Mouse (Mus musculus): ENCODE data around the gene Zfp281. TPM values are rescaled to one million over a fixed set of nuclear protein-coding genes. Genes with fewer than 3 reads are reported as not detected.

Zfp281 gene
- polyA plus RNA-seq, 1 experiment: not detected

DNA sequence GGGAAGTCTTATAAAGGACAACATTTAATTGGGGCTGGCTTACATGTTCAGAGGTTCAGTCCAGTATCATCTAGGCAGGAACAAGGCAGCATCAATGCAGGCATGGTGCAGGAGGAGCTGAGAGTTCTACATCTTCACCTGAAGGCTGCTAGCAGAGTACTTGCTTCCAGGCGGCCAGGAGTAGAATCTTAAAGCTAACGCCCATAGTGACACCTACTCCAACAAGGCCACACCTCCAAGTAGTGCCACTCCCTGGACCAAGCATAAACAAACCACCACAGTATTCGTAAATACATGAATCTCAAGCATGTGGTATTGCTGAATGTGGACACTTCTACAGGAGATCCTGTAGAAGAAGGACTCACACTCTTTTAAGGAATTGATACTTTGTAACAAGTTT, 18.0 kb downstream of the Zfp281 start:
- Histone ChIP-seq H3K4me3 (ENCODE audit: insufficient read depth, low read depth, low read length) (no peak overlapping the region), H3K27ac (ENCODE audit: insufficient read depth, low read depth, low read length) (no peak overlapping the region), H3K4me1 (ENCODE audit: control insufficient read depth, insufficient read depth, low read length) (0 out of 2 replicates have a peak, but pooled peaks cover 2% of the 10 kb centered on the region)
- TF ChIP-seq CTCF (IDR thresholded peaks at IDR 0.05; ENCODE audit: insufficient read depth, low read depth, low read length) (no peak), POLR2A (IDR thresholded peaks at IDR 0.05; ENCODE audit: insufficient read depth, low read depth, low read length) (no peak)
- 91% methylated on average over 3 of the region's 3 CpGs for WGBS

DNA sequence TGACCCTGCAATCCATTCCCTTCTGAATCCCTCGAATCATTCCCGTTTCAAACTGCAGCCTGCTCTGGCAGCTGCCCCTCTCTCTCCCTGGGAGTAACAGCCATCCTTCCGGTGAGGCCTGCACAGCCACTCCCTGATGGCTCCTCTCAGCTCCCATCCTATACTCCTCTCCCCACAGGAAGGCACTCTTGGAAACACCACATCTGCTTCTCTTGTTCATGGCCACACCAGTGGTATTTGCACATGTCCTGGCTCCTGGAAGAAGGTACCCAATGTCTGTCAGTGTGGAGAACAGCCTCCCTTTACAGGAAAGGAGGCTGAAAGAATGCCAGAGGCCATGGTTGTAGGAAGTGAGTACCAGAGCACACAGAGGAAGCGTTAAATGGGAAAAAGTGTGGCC, 19.8 kb downstream of the Zfp281 start:
- TF ChIP-seq POLR2A (IDR thresholded peaks at IDR 0.05; ENCODE audit: insufficient read depth, low read depth, low read length) (no peak), CTCF (IDR thresholded peaks at IDR 0.05; ENCODE audit: insufficient read depth, low read depth, low read length) (no peak)
- H3K27ac ChIP-seq (ENCODE audit: insufficient read depth, low read depth, low read length): no peak overlapping the region
- no peak overlapping the region for H3K4me3 ChIP-seq (ENCODE audit: insufficient read depth, low read depth, low read length)
- 72% methylated on average over 4 of the region's 4 CpGs for WGBS
- no peaks in the 10 kb centered on the region for H3K4me1 ChIP-seq (ENCODE audit: control insufficient read depth, insufficient read depth, low read length)

DNA sequence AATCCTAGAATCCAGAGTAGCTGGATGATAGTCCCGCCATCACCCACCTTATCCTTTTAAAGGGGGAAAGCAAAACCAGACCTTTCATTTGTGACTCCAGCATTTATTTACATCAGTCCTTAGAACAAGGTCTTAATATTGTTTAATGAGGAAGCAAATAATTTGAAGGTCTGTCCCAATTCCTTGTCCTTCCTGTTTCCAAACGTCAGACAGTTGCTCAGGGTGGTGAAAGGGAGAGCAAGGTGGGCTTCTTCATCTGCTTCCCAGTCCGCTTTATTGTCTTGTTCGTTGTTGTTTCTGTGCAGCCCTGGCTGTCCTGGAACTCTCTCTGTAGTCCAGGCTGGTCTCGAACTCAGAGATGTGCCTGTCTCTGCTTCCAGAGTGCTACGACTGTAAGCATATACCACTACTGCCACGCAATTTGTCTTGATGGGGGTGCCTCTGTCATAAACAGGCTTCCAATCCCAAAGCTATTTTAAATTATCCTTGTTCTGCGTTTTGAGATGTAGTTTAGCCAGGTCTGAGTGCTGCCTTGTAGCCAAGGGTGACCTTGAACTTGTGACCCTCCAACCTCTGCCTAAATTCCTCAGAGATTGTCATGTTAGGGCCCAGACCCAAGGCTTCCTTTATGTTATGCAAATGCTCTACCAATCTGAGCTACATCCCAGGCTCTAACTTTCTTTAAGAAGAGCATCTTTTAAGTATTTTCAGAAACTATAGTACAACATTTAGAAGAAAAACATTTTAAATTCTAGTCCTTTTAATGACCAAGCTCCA, 21.3 kb downstream of the Zfp281 start:
- Histone ChIP-seq H3K4me1 (ENCODE audit: control insufficient read depth, insufficient read depth, low read length) (no peaks in the 10 kb centered on the region), H3K4me3 (ENCODE audit: insufficient read depth, low read depth, low read length) (no peak overlapping the region), H3K27ac (ENCODE audit: insufficient read depth, low read depth, low read length) (no peak overlapping the region)
- 93% methylated on average over 8 of the region's 8 CpGs for WGBS
- TF ChIP-seq POLR2A (IDR thresholded peaks at IDR 0.05; ENCODE audit: insufficient read depth, low read depth, low read length) (no peak), CTCF (IDR thresholded peaks at IDR 0.05; ENCODE audit: insufficient read depth, low read depth, low read length) (no peak)

DNA sequence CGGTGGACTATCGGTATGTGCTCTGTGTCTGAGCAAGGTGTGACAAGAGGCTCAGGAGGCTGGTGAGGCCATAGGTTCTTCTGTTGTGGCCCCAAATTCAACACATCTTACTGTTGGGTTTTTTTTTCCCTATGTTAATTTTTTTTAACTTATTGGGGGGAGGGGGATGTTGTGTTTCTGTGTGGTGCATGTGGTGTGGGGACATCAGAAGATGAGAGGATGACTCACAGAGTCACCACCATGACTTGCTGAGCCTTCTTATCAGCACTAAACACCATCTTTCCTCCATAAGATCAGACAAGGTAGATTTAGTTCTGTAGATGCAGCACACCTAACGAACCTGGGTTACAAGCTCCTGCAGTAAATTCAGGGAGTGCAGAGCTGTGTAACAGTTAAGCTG, 27.4 kb downstream of the Zfp281 start:
- 87% methylated on average over 3 of the region's 3 CpGs for WGBS
- Histone ChIP-seq H3K4me1 (ENCODE audit: control insufficient read depth, insufficient read depth, low read length) (no peaks in the 10 kb centered on the region), H3K27ac (ENCODE audit: insufficient read depth, low read depth, low read length) (no peak overlapping the region), H3K4me3 (ENCODE audit: insufficient read depth, low read depth, low read length) (no peak overlapping the region)
- TF ChIP-seq POLR2A (IDR thresholded peaks at IDR 0.05; ENCODE audit: insufficient read depth, low read depth, low read length) (no peak), CTCF (IDR thresholded peaks at IDR 0.05; ENCODE audit: insufficient read depth, low read depth, low read length) (no peak)

DNA sequence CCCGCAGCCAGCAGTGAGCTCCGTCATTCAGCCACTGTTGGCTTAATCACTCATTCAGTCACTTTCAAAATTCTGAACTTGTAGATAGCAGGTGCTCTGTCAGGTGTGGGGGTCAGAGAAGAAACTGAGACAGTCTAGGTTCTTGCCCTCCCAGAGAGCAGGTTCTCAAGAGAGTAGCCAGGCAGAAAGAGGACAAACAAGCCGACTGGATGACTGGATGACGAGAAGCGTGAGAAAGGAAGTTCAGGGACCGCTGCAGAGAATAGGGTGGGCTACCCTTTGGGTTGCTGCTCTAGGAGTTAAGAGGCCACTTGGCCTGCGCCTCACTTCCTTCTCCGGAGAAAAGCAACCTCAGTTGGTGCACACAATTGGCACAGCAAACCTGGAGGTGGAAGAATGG, 28.8 kb downstream of the Zfp281 start:
- 88% methylated on average over 8 of the region's 8 CpGs for WGBS
- TF ChIP-seq POLR2A (IDR thresholded peaks at IDR 0.05; ENCODE audit: insufficient read depth, low read depth, low read length): no peak
- no peak for TF ChIP-seq CTCF (IDR thresholded peaks at IDR 0.05; ENCODE audit: insufficient read depth, low read depth, low read length)
- Histone ChIP-seq H3K4me1 (ENCODE audit: control insufficient read depth, insufficient read depth, low read length) (no peaks in the 10 kb centered on the region), H3K4me3 (ENCODE audit: insufficient read depth, low read depth, low read length) (no peak overlapping the region), H3K27ac (ENCODE audit: insufficient read depth, low read depth, low read length) (no peak overlapping the region)

DNA sequence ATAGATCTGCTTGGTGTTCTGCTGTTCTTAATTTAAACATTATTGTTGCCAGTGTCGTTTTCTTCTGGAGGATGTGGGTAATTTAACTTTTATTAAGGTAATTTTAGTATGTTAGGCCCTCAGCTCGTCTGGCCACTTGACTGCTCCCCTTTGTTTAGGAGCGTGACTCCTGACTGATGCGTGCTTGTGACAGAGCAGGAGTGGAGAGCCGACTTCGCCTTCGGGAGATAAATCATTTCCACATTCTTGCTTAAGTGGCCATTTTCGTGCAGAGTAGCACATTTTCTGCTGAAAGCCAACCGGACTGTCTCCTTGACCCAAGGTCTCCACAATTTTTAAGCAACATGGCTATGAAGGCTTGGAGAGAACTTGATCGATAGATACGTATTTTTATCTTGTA, 29.7 kb downstream of the Zfp281 start:
- no peak for TF ChIP-seq CTCF (IDR thresholded peaks at IDR 0.05; ENCODE audit: insufficient read depth, low read depth, low read length)
- TF ChIP-seq POLR2A (IDR thresholded peaks at IDR 0.05; ENCODE audit: insufficient read depth, low read depth, low read length): no peak
- Histone ChIP-seq H3K4me1 (ENCODE audit: control insufficient read depth, insufficient read depth, low read length) (no peaks in the 10 kb centered on the region), H3K27ac (ENCODE audit: insufficient read depth, low read depth, low read length) (no peak overlapping the region), H3K4me3 (ENCODE audit: insufficient read depth, low read depth, low read length) (no peak overlapping the region)
- WGBS: 84% methylated on average over 11 of the region's 11 CpGs

DNA sequence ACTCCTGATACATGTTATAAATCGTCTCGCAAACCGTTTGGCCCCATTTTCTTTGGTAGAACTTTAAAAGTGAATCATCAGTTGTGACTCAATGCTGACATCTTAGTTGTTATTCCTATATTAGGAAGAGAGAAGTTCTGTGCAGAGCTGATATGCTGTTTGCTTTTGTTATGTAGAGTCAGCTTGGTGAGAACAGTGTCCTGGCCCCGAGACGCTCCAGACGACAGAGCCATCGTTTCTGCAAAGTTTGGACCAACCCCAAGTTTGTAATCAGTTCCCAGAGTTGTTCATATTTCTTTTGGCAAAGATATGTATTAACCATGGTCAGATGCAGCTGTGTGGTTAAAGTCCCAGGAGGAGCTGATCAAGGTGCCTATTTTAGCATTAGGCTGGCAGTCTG, 31.9 kb downstream of the Zfp281 start:
- no peak for TF ChIP-seq CTCF (IDR thresholded peaks at IDR 0.05; ENCODE audit: insufficient read depth, low read depth, low read length)
- TF ChIP-seq POLR2A (IDR thresholded peaks at IDR 0.05; ENCODE audit: insufficient read depth, low read depth, low read length): no peak
- Histone ChIP-seq H3K4me1 (ENCODE audit: control insufficient read depth, insufficient read depth, low read length) (peaks cover 5% of the 10 kb centered on the region; the same call in 1 of the 2 replicates), H3K27ac (ENCODE audit: insufficient read depth, low read depth, low read length) (no peak overlapping the region), H3K4me3 (ENCODE audit: insufficient read depth, low read depth, low read length) (no peak overlapping the region)
- 38% methylated on average over 7 of the region's 7 CpGs for WGBS

DNA sequence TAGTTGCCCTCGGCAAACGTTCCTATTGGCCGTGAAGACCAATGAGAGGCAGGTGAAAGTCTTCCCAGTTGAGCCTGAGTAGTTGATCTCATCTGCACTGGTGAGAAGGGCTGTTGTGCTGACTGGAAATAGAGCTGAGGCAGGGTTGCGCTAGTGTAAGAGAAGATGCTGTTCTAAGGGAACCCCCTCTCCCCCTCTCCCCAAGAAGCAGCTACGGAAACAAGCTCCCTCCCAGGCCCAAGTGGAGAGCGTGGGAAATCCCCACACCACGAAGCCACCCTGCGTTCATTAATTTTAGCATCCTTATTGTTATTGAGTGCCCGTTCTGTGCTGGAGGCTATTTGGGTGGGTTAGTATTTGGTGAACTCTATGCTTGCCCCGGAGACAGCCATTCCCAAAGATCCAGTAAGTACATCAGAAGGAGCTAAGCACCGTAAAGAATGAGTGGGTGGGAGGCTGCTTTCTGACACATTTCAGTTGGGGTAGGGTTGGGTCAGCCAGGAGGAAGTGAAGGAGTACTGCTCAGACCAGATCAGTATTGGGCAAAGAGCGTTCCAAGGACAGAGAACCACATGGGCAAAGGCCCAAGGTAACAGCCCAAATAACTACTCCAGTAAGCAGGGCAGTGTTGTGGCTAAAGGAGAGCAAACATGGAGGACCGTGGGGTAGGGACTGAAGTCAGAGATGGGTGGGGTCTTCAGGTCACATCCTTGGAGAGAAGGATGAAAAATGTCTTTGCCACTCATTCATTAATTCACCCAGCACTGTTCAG, 33.9 kb downstream of the Zfp281 start:
- H3K4me3 ChIP-seq (ENCODE audit: insufficient read depth, low read depth, low read length): no peak overlapping the region
- no peak overlapping the region for H3K27ac ChIP-seq (ENCODE audit: insufficient read depth, low read depth, low read length)
- TF ChIP-seq CTCF (IDR thresholded peaks at IDR 0.05; ENCODE audit: insufficient read depth, low read depth, low read length): no peak
- no peak for TF ChIP-seq POLR2A (IDR thresholded peaks at IDR 0.05; ENCODE audit: insufficient read depth, low read depth, low read length)
- H3K4me1 ChIP-seq (ENCODE audit: control insufficient read depth, insufficient read depth, low read length): peaks cover 8% of the 10 kb centered on the region; the same call in 1 of the 2 replicates
- WGBS: 91% methylated on average over 13 of the region's 13 CpGs

DNA sequence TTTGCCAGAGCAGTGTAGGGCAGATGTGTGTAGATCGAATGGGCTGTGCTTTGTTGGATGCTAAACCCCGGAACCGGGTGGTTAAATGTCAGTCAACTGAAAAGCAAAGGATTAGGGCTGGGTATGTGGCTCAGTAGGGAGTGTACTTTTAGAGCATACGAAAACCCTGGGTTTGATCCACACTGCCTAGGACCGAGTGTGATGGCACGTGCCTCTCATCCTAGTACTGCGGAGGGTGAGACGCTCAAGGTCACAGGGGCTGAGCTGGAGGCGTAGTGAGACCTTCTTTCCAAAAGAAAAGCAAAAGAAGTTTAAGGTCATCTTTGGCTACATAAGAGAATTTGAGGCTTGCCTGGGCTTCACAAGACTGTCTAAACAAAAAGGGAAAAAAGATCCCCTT, 34.6 kb downstream of the Zfp281 start:
- WGBS: 80% methylated on average over 9 of the region's 9 CpGs
- no peak for TF ChIP-seq POLR2A (IDR thresholded peaks at IDR 0.05; ENCODE audit: insufficient read depth, low read depth, low read length)
- TF ChIP-seq CTCF (IDR thresholded peaks at IDR 0.05; ENCODE audit: insufficient read depth, low read depth, low read length): no peak
- peaks cover 8% of the 10 kb centered on the region; the same call in 1 of the 2 replicates for H3K4me1 ChIP-seq (ENCODE audit: control insufficient read depth, insufficient read depth, low read length)

More for the DNA sequence above, 34.6 kb downstream of the Zfp281 start:
- Histone ChIP-seq H3K27ac (ENCODE audit: insufficient read depth, low read depth, low read length) (no peak overlapping the region), H3K4me3 (ENCODE audit: insufficient read depth, low read depth, low read length) (no peak overlapping the region)

All from olfactory bulb, adult 2 months (tissue).